Mouse (Mus musculus) mouse embryonic stem cell (cell line): Measurements from ENCODE around the gene Acat1.

Experiments
- in situ Hi-C, 2 experiments: fragments of 300-500 bp; cut with MboI; formaldehyde crosslinking; loops; 1 replicate in 1 of 2; 3 replicates in 1 of 2; pipeline ENCODE4 v1.14.3; 2019 to 2020; ENCODE audit warnings: low sequenced_read_pairs in 2 of 2, low pct_unique_long_range_greater_than_20kb in 1 of 2, mixed read lengths in 1 of 2; ENCODE audit not compliant: unreplicated experiment in 1 of 2

Gene Acat1

DNA sequence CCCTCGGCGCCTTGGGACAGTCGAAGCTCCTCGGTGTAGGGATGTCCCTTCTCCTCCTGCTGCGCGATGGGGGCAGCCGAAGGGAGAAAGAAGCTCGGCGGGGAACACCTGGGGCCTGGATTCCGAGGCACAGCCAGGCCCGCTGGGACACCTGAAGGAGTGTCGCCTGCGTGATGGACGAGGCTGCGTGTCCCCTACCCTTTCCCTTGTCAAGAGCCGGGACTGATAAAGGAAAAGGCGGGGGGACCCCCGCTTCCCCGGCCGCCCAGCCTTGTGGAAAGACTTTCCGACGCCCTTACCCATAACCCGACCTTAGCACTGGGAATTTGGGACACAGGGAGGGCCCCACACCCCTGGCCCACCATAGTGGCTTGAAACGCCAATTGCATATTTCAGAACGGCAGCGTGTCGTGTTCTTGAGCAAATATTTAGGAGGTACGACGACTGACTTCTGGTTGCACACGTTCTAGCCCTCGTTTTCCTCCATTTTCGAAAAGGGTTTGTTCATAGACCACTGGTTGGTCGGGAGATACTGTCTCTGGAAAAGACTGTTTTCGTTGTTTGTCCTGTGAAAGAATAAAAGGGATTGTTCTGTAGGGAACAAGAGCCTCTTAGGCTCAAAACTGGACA lies 72.7 kb downstream of the Acat1 start:
- in situ Hi-C loops, result no loop called here

DNA sequence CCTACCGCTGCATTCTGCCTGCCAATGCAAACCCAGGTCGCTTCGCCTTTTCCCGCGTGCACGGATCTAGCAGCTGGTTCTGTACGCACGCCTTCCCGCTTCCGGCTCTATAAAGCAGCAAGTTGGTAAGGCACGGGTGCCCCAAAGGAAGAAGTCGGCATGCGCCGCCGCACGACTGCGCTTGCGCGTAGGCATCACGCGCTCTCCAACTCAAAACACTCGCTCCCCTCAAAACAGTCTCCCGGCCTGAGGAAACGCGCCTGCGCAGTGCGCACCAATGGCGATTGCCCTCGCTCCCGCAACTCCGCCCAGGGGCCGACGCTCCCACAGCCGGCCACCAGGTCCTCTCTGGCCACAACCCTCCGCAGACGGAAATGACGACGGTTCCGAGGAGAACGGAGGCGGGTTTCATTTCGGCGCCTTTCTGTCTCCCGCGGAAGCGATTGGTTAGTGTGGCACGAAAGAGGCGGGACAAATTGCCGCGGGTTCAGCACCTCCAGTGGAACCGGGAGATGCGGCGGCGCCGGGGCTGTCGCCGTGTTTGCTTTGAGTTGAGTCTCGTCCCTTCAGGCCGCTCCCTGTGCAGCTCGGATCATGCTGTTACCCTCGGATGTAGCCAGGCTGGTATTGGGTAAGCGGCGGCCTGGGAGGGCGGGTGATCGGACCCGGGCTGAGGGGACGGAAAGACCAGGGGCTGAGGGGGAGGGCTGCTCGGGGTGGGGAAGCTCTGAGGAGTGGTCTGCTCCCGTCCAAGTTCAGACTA lies 73.4 kb downstream of the Acat1 start, which contains the start of the genes Atm and Npat:
Gene Atm, minus strand, starts transcription at position 183 of the 763 bp plus-strand sequence.
Gene Npat, plus strand, starts transcription at position 490 of the 763 bp plus-strand sequence.
- in situ Hi-C loops, result no loop called here

DNA sequence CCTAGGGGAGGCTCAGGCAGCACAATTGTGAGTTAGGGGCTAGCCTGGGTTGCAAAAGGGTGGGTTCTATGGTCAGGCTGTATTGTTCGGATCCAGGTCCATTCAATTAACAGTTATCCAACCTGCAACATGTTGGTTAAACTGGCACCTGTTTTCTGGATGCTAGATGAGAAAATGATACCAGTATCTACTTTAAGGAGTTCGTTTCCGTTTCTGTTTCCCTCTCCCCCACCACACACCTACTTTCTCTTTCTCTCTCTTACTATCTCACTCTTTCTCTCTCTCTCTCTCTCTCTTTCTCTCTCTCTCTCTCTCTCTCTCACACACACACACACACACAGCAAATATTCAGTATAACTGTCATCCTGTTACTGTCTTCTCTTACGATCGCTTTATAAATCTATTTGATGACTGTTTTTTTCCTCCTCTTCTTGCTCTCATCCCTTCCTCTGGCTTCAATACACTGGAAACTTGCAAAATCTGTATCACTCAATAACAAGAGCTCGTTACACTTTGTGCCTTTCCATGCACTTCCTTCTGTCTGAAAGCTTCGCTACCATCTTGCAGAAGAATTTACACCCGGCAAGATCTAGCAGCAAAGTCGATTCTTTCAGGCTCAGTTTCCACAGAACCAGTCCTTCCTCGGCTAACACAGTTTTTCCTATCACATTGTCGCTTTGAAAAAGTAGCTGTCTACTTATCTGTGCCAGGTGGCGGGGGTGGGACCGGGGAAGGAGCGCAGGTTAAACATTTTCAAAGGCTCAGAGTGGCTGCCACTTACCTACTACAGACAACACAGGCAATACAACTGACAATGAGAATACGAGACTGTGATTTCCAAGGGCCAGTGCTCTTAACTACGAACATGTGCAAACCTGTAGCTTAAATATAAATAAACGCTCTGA lies 74.5 kb downstream of the Acat1 start:
- in situ Hi-C loops, result no loop called here
